Mouse (Mus musculus) heart, embryonic 16.5 days (tissue): ENCODE results near the gene Kcnq5. TPM values are rescaled to one million over a fixed set of nuclear protein-coding genes. Genes with fewer than 3 reads are reported as not detected.
"Not testable (repeated sequence)": the region's sequence is repeated elsewhere in the genome, so short reads cannot be mapped to it uniquely, and the experiment has no call there.

Experiments
- ATAC-seq: fragments of 200-750 bp; cut with Nextera tagmentation; replicated peaks from 2 replicates; pipeline ENCODE4 v1.8.0; 2017; ENCODE audit warnings: moderate number of reproducible peaks; ENCODE audit not compliant: insufficient read depth, low FRiP score; ENCODE audit errors: extremely low read depth
- H3K27ac ChIP-seq: fragments of 300-500 bp; sonication (generic); 2 replicates; pipeline ENCODE4 v1.5.1; 2014; ENCODE audit warnings: mild to moderate bottlenecking, low read length, control low read depth, moderate library complexity
- H3K27me3 ChIP-seq: fragments of 300-500 bp; sonication (generic); 2 replicates; pipeline ENCODE4 v1.6.1; 2014; ENCODE audit warnings: low read length, mixed read lengths; ENCODE audit not compliant: control insufficient read depth, insufficient read depth
- H3K36me3 ChIP-seq: fragments of 300-500 bp; sonication (generic); 2 replicates; pipeline ENCODE4 v1.6.1; 2014; ENCODE audit not compliant: control insufficient read depth, insufficient read depth
- H3K4me1 ChIP-seq: fragments of 300-500 bp; sonication (generic); 2 replicates; pipeline ENCODE4 v1.6.1; 2014; ENCODE audit warnings: low read length, mixed read lengths; ENCODE audit not compliant: control insufficient read depth, insufficient read depth
- H3K4me2 ChIP-seq: fragments of 300-500 bp; sonication (generic); 2 replicates; pipeline ENCODE4 v1.6.1; 2014; ENCODE audit warnings: low read depth, mild to moderate bottlenecking, control low read depth, low read length
- H3K4me3 ChIP-seq: fragments of 300-500 bp; sonication (generic); 2 replicates; pipeline ENCODE4 v1.5.1; 2014; ENCODE audit warnings: mild to moderate bottlenecking, control low read depth, low read length
- H3K9ac ChIP-seq: fragments of 300-500 bp; sonication (generic); 2 replicates; pipeline ENCODE4 v1.6.1; 2014; ENCODE audit warnings: low read length, control low read depth
- H3K9me3 ChIP-seq: fragments of 300-500 bp; sonication (generic); replicated peaks from 2 replicates; pipeline ENCODE4 v1.6.1; 2016; ENCODE audit warnings: low read length; ENCODE audit not compliant: control insufficient read depth
- WGBS: fragments of 180-500 bp; shearing (Covaris S2); extraction: QIAGEN DNeasy Blood & Tissue Kit; methylation state at CpG from one replicate; pipeline ENCODE4 v1.1.7; 2014; 5-methylcytosine and 5-hydroxymethylcytosine counted together
- polyA plus RNA-seq: library from polyadenylated mRNA; unstranded; fragments of >200 nt; fragmentation: Nextera tagmentation; extraction: Ambion mirVana; gene quantifications from 2 replicates; pipeline ENCODE4 v1.2.1, GENCODE M21; 2015

Kcnq5 gene
- polyA plus RNA-seq, 1 experiment from 2014 or later = 2.6 TPM

DNA sequence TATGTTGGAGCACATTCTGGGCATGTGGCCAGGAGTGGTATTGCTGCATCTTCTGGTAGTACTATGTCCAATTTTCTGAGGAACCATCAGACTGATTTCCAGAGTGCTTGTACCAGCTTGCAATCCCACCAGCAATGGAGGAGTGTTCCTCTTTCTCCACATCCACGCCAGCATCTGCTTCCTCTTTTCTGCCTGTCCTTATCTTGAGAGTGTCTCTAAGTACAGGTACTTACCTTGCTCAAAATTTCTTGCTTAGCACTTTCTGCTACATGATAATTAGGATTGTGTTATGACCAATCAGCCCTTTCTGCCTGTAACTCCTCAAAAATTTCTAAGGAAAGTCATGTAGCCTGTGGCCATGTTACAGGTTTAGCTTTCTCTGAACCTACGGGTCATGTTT lies 394.3 kb downstream of the Kcnq5 start:
- not testable (repeated sequence) for H3K9me3 ChIP-seq, H3K27ac ChIP-seq, ATAC-seq, H3K9ac ChIP-seq, H3K4me1 ChIP-seq, H3K4me3 ChIP-seq, H3K36me3 ChIP-seq, H3K27me3 ChIP-seq, H3K4me2 ChIP-seq
- WGBS = 87% methylated on average over 2 of the region's 2 CpGs

DNA sequence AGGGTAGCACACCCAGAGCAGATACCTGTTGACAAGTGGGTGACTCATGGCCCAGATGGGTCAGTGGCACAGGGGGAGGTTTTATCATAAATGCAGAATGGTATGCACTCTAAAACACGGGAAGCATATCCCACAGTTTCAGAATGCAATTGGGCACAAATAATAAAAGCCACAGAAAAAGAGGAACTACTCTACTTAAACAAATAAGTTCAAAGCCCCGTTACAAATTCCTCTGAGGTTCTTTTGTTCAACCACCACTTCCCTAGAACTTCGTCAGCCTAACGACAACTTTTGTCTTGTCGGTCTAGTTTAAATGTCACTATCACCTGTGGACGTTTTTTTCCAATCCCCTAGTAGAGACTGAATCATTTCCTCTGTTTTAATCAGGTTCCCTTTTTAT lies 407.1 kb downstream of the Kcnq5 start:
- Histone ChIP-seq H3K4me1 (no peaks in the 10 kb centered on the region; the same call in 1 of the 2 replicates), H3K27ac (no peak overlapping the region), H3K9me3 (no peaks in the 10 kb centered on the region), H3K27me3 (no peaks in the 10 kb centered on the region), H3K4me3 (no peak overlapping the region), H3K4me2 (no peak overlapping the region), H3K9ac (no peak overlapping the region), H3K36me3 (no peaks in the 10 kb centered on the region)
- no peak for ATAC-seq
- WGBS = 71% methylated on average over 6 of the region's 6 CpGs

DNA sequence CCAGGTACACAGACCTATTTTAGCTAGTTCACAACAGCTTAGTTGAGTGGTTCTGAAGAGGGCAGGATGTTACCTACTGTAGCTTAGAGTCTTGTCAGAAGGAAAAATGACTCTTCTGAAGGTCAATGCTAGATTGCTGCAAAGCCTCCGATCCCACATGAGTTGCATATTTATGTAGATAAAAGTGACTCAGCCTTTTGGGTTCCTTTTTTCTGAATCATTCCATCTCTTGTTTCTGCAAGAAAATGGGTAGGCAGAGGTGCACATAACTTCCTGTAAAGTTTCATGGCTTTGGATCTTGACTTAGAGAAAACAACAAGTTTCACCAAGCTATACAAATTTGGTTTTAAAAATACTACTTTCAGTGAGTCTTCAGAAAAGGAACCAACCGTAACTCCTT lies 409.0 kb downstream of the Kcnq5 start:
- Histone ChIP-seq H3K4me2 (no peak overlapping the region), H3K36me3 (no peaks in the 10 kb centered on the region), H3K27ac (no peak overlapping the region), H3K4me3 (no peak overlapping the region), H3K4me1 (no peaks in the 10 kb centered on the region; the same call in 1 of the 2 replicates), H3K9me3 (no peaks in the 10 kb centered on the region), H3K27me3 (no peaks in the 10 kb centered on the region), H3K9ac (no peak overlapping the region)
- no peak for ATAC-seq
- WGBS = 83% methylated on average over 2 of the region's 2 CpGs

DNA sequence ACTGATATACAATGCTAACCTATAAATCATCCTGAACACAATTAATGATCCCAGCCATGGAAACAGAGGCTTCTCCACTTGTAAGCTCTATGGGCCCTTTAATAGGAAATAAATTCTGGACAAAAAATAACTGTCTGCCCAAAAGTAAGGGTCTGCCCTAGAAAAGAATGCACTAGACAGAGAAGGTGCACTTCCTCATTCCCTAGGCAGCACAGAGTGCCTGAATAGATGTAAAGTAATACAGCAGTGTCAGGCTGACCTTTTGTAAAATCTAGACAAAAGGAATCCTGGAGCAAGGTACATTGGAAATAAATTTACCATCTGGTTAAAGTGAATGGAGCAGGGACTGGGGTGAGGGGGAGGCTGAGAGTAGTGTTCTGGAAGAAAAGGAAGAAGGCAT lies 417.8 kb downstream of the Kcnq5 start:
- ATAC-seq = no peak
- no peaks in the 10 kb centered on the region for H3K36me3 ChIP-seq
- no peaks in the 10 kb centered on the region for H3K27me3 ChIP-seq
- H3K9ac ChIP-seq = no peak overlapping the region
- no peaks in the 10 kb centered on the region for H3K4me1 ChIP-seq
- H3K9me3 ChIP-seq = no peaks in the 10 kb centered on the region
- H3K4me2 ChIP-seq = no peak overlapping the region
- no peak overlapping the region for H3K27ac ChIP-seq
- H3K4me3 ChIP-seq = no peak overlapping the region

DNA sequence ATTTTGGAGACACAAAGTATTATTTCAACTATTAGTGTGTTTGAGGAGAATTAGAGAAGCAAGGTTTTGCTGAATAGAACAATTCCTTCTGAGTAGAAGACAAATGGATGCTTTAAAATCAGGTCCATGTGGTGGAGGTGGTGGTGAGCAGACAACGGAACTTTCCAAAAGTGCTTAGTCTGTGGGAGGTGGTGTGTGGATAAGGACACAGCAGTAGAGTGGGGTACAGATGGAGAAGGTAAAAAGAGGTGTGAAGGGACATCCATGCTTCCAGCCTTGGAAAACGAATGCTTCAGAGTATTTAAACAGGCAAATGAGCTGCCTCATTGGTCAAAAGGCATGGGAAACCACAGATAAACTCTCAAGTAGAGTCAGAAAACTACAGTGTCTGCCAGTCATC lies 422.3 kb downstream of the Kcnq5 start:
- no peak for ATAC-seq
- H3K9ac ChIP-seq = no peak overlapping the region
- H3K9me3 ChIP-seq = no peaks in the 10 kb centered on the region
- 83% methylated on average over 2 of the region's 2 CpGs for WGBS
- H3K4me2 ChIP-seq = no peak overlapping the region
- no peaks in the 10 kb centered on the region for H3K27me3 ChIP-seq
- no peaks in the 10 kb centered on the region for H3K36me3 ChIP-seq
- H3K4me3 ChIP-seq = no peak overlapping the region
- peaks cover 8% of the 10 kb centered on the region for H3K4me1 ChIP-seq
- H3K27ac ChIP-seq = no peak overlapping the region

DNA sequence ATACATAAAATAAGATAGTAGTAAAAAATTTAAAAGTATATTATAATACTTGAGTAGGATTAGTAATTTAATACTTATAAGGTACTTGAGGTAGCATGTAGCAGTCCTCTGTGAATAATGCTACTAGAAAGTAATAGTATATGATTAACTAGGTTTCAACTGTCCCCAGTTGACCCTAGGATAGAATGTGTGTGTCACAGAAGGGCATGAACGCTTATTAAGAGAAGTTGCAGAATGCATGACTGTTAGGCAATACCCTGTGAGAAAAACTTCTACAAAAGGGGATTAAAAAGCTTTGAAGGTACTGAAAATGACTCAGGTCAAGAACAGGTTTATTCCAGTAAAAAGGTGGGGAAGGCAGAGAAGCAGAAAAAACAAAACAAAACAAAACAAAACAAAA lies 430.9 kb downstream of the Kcnq5 start:
- 54% methylated on average over 1 of the region's 1 CpGs for WGBS
- H3K9me3 ChIP-seq = no peaks in the 10 kb centered on the region
- ATAC-seq = no peak

DNA sequence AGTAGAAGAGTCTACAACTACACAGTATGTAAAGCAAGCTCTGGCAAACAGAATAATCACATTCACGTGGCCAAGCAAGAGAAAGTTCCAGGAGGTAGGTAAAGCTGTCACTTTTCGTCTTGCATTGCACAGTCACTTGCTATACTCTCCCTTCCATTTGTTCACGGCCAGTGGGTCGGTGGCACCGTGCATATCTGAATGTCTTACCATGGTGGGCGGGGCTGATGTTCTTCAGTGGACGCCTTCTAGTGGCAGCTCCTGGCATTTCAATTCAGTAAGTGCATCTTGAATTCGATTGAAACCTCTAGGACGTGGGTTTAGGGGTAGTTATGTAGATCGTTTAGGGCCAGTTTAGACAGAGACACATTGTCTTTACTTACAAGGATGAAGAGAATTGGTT lies 439.7 kb downstream of the Kcnq5 start:
- Histone ChIP-seq H3K9ac (no peak overlapping the region), H3K9me3 (no peaks in the 10 kb centered on the region), H3K4me2 (no peak overlapping the region), H3K4me1 (no peaks in the 10 kb centered on the region), H3K27ac (no peak overlapping the region), H3K4me3 (no peak overlapping the region), H3K27me3 (no peaks in the 10 kb centered on the region), H3K36me3 (no peaks in the 10 kb centered on the region)
- no peak for ATAC-seq
- 82% methylated on average over 10 of the region's 10 CpGs for WGBS

More for the DNA sequence above, 430.9 kb downstream of the Kcnq5 start:
- Histone ChIP-seq H3K27ac (no peak overlapping the region), H3K9ac (no peak overlapping the region), H3K27me3 (no peaks in the 10 kb centered on the region), H3K4me3 (no peak overlapping the region), H3K4me2 (no peak overlapping the region), H3K4me1 (peaks cover 24% of the 10 kb centered on the region), H3K36me3 (no peaks in the 10 kb centered on the region)

DNA sequence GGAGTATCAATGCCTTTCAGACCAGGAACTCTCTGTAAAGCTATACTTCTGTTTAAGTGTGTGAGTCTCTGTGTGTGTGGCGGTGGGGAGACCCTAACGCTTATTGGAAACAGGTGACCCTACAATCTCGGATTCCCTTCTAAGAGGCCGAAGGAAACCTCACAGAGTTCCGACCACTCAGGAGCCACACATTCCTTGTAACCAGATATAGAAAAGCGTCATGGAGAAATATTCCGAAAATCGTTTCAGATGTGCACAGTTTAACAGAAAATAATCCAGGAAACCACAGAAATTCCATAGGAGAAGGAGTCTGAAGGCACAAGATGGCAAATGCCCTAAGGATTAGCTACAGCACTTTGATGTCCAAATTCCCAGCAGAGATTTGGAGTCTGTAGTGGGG lies 440.3 kb downstream of the Kcnq5 start:
- WGBS = 89% methylated on average over 8 of the region's 8 CpGs
- H3K9me3 ChIP-seq = no peaks in the 10 kb centered on the region
- H3K27me3 ChIP-seq = no peaks in the 10 kb centered on the region
- no peaks in the 10 kb centered on the region for H3K36me3 ChIP-seq
- no peak overlapping the region for H3K4me3 ChIP-seq
- H3K4me1 ChIP-seq = no peaks in the 10 kb centered on the region
- H3K4me2 ChIP-seq = no peak overlapping the region
- no peak overlapping the region for H3K27ac ChIP-seq
- ATAC-seq = no peak
- no peak overlapping the region for H3K9ac ChIP-seq

DNA sequence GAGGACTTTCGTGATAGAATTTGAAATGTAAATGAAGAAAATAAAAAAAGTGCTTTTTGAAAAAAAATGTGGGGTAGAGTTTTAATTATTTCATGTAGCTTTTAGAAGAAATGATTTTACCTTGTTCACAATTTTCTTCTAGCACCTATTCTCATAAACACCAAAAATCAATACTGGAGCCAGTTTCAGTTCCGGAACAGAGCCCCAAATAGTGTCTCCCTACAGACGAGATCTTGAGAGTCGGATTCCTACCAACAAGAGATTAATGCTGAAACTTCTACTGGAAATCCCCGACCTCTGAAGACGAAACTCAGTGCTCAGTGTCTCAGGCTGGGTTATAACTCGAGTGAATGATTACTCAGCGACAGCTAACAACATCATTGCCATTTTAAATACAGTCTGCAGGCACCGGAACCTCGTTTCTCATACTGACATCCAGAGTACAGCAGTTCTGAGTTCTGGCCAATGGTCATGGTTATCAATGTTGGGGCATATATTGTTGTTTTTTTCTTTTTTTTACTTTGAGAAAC lies 441.6 kb downstream of the Kcnq5 start:
- Histone ChIP-seq H3K9me3 (no peaks in the 10 kb centered on the region), H3K9ac (no peak overlapping the region), H3K27ac (no peak overlapping the region), H3K36me3 (no peaks in the 10 kb centered on the region), H3K27me3 (no peaks in the 10 kb centered on the region), H3K4me2 (no peak overlapping the region), H3K4me3 (no peak overlapping the region), H3K4me1 (no peaks in the 10 kb centered on the region)
- WGBS = 81% methylated on average over 10 of the region's 10 CpGs
- no peak for ATAC-seq

DNA sequence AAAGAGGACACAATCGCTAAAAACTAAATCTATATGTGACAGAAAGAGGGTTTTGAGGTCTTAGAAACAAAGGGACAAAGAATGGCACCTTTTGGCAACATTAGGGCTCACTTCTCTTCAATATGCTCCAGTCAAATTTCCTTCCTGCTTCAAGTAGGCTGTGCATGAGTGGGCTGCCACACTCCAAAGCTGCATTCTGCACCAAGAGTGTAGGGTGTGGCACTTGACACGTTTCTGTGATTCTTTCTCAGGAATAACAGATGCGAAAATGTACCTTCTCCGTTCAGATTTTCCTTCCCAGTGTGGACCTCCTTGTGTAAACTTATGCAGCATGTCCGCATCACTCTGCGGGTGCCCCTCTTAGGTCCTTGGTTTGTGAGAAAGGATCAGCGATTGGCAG lies 455.1 kb downstream of the Kcnq5 start:
- no peak overlapping the region for H3K4me2 ChIP-seq
- no peak for ATAC-seq
- H3K4me3 ChIP-seq = no peak overlapping the region
- H3K36me3 ChIP-seq = no peaks in the 10 kb centered on the region
- H3K9ac ChIP-seq = no peak overlapping the region
- H3K27me3 ChIP-seq = no peaks in the 10 kb centered on the region
- H3K9me3 ChIP-seq = no peaks in the 10 kb centered on the region
- no peak overlapping the region for H3K27ac ChIP-seq
- WGBS = 77% methylated on average over 7 of the region's 7 CpGs
- H3K4me1 ChIP-seq = no peaks in the 10 kb centered on the region
